Mouse (Mus musculus) stomach, postnatal 0 days (tissue): ENCODE measurements at regions not wholly inside any gene's neighbourhood (a gene's known extent, or its start where the extent isn't known, plus 50 kb on each side); places are given as distances from the start of the nearest gene placed in this dataset.

ENCODE experiments used
- ATAC-seq: fragments of 200-750 bp; cut with Nextera tagmentation; 2 replicates; pipeline ENCODE4 v1.8.0; 2017; ENCODE audit not compliant: low FRiP score, low TSS enrichment
- DNase-seq: peaks from one replicate; pipeline ENCODE4 v3.0.0-alpha.2; 2016; ENCODE audit warnings: low spot score
- H3K27ac ChIP-seq: fragments of 300-500 bp; sonication (generic); replicated peaks from 2 replicates; pipeline ENCODE4 v1.5.1; 2014; ENCODE audit warnings: mild to moderate bottlenecking, control low read depth
- H3K27me3 ChIP-seq: fragments of 300-500 bp; sonication (generic); 2 replicates; pipeline ENCODE4 v1.6.1; 2014; ENCODE audit warnings: low read length; ENCODE audit not compliant: control insufficient read depth, insufficient read depth
- H3K36me3 ChIP-seq: fragments of 300-500 bp; sonication (generic); 2 replicates; pipeline ENCODE4 v1.6.1; 2014; ENCODE audit warnings: low read length, mixed read lengths; ENCODE audit not compliant: control insufficient read depth, insufficient read depth
- H3K4me1 ChIP-seq: fragments of 300-500 bp; sonication (generic); replicated peaks from 2 replicates; pipeline ENCODE4 v1.6.1; 2014; ENCODE audit warnings: antibody characterized with exemption; ENCODE audit not compliant: control insufficient read depth, insufficient read depth
- H3K4me2 ChIP-seq: fragments of 300-500 bp; sonication (generic); replicated peaks from 2 replicates; pipeline ENCODE4 v1.6.1; 2014; ENCODE audit warnings: low read depth, mild to moderate bottlenecking, control low read depth, moderate library complexity
- H3K4me3 ChIP-seq: fragments of 300-500 bp; sonication (generic); 2 replicates; pipeline ENCODE4 v1.5.1; 2014; ENCODE audit warnings: low read depth, low read length, control low read depth
- H3K9ac ChIP-seq: fragments of 300-500 bp; sonication (generic); 2 replicates; pipeline ENCODE4 v1.6.1; 2014; ENCODE audit warnings: mild to moderate bottlenecking, low read length, control low read depth, mixed read lengths
- H3K9me3 ChIP-seq: fragments of 300-500 bp; sonication (generic); 2 replicates; pipeline ENCODE4 v1.6.1; 2016; ENCODE audit warnings: low read length; ENCODE audit not compliant: control insufficient read depth
- CTCF ChIP-seq: IDR thresholded peaks from 2 replicates; pipeline ENCODE4 v1.5.1; 2016; ENCODE audit warnings: antibody characterized with exemption, low read depth, mild to moderate bottlenecking, moderate library complexity
- EP300 ChIP-seq: optimal IDR thresholded peaks from 2 replicates; pipeline ENCODE3; 2016; ENCODE audit warnings: antibody characterized with exemption
- WGBS: fragments of 180-500 bp; shearing (Covaris S2); extraction: QIAGEN DNeasy Blood & Tissue Kit; methylation state at CpG from one replicate; pipeline ENCODE4 v1.1.7; 2014; 5-methylcytosine and 5-hydroxymethylcytosine counted together

- Histone ChIP-seq H3K27ac (no peak overlapping the region), H3K9ac (no peak overlapping the region), H3K4me2 (no peak overlapping the region), H3K9me3 (no peaks in the 10 kb centered on the region), H3K4me3 (no peak overlapping the region), H3K4me1 (no peaks in the 10 kb centered on the region), H3K27me3 (no peaks in the 10 kb centered on the region), H3K36me3 (no peaks in the 10 kb centered on the region)
- ATAC-seq (no peak), DNase-seq (no peak)
- 45% methylated on average over 8 of the region's 8 CpGs for WGBS
- TF ChIP-seq EP300 = no peak
These were observed 103.4 kb downstream of the Mreg start for GRCm38 (mm10) chr1:72108678-72109077.

DNA sequence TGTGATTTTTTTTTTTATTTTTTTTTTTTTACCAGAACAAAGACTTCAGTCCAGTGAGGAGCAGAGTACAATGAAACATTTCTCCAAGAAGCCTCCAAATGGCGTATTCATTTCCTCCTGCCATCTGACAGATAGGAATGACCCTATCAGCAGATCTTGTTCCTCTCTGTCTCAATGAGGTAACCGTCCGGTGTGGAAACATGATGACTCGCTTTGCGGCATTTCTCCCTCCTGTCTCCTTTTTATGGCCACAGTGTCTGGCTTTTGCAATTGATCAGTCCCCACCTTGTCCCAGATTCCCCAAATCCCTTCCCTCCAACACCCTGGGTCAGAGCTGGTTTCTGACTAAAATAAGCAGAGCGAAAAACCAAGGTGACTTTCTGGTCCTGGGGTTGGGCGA, 105.0 kb downstream of the Mreg start:
- no peak for DNase-seq
- Histone ChIP-seq H3K9me3 (no peaks in the 10 kb centered on the region), H3K4me1 (no peaks in the 10 kb centered on the region), H3K27ac (no peak overlapping the region), H3K27me3 (no peaks in the 10 kb centered on the region), H3K4me3 (no peak overlapping the region), H3K36me3 (no peaks in the 10 kb centered on the region), H3K4me2 (no peak overlapping the region), H3K9ac (no peak overlapping the region)
- 86% methylated on average over 7 of the region's 7 CpGs for WGBS
- ATAC-seq = no peak
- TF ChIP-seq CTCF (no peak), EP300 (no peak)

DNA sequence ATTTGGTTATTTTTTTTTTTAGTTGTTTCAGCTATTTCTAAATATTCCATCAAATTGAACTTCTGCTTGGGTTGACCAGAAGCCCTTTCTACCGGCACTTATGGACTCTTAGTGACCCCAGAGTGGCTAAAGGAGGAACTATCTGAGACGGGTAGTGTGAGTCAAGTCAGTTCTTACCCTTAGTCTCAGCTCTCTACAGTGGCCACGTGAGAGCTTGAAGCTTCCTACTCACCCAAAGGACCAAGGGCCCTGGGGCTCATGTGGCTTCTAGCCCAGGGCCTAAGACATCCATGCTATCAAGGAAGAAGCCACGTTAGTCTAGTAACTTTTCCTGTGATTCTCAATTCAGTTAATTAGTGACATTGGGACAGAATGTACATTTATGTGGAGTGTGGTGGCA, 105.5 kb downstream of the Mreg start:
- H3K4me3 ChIP-seq = no peak overlapping the region
- ATAC-seq = no peak
- H3K27me3 ChIP-seq = no peaks in the 10 kb centered on the region
- no peak overlapping the region for H3K27ac ChIP-seq
- 86% methylated on average over 4 of the region's 4 CpGs for WGBS
- no peaks in the 10 kb centered on the region for H3K4me1 ChIP-seq
- H3K36me3 ChIP-seq = no peaks in the 10 kb centered on the region
- H3K4me2 ChIP-seq = no peak overlapping the region
- no peak for DNase-seq
- H3K9ac ChIP-seq = no peak overlapping the region
- TF ChIP-seq EP300 = no peak
- TF ChIP-seq CTCF = no peak
- no peaks in the 10 kb centered on the region for H3K9me3 ChIP-seq

DNA sequence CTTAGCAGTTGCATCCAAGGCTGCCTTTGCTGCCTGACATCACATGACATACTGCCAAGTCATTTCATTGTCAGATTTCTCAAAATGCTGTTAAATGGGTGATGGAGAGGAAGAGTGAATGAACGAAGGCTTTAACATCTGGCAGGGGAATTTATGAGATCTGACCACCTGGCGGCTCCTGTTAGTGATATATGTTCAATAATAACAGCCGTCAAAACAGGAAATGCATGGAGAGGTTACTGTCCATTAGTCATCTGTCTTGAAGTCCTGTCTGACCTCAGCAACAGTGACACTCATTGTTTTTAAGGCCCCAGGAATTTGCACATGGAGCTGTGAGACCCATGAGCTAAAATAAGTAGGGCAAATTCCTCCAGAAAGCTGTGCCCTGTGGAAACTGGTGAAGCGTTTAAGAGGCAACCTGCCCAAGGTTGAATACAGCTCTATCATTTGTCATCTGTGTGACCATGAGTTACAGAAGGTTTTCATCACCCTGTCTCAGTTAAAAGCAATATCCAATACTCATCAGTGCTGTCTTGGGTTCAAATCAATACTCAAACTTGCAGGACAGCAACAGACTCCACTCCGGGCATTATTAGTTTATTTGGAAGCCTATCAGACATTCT, 106.6 kb downstream of the Mreg start:
- no peak for TF ChIP-seq CTCF
- no peak for TF ChIP-seq EP300
- H3K36me3 ChIP-seq = no peaks in the 10 kb centered on the region
- no peak overlapping the region for H3K4me2 ChIP-seq
- no peaks in the 10 kb centered on the region for H3K9me3 ChIP-seq
- no peak overlapping the region for H3K4me3 ChIP-seq
- DNase-seq = no peak
- no peak for ATAC-seq
- no peak overlapping the region for H3K27ac ChIP-seq
- no peak overlapping the region for H3K9ac ChIP-seq
- 66% methylated on average over 5 of the region's 5 CpGs for WGBS
- no peaks in the 10 kb centered on the region for H3K27me3 ChIP-seq
- H3K4me1 ChIP-seq = no peaks in the 10 kb centered on the region

- no peak for ATAC-seq
- WGBS = 59% methylated on average over 6 of the region's 6 CpGs
- DNase-seq = no peak
These were observed 108.1 kb downstream of the Mreg start for GRCm38 (mm10) chr1:72103962-72104361.

GRCm38 (mm10) chr1:72103387-72103786, 108.7 kb downstream of the Mreg start:
- DNase-seq (no peak), ATAC-seq (no peak)
- Histone ChIP-seq H3K36me3 (no peaks in the 10 kb centered on the region), H3K27me3 (no peaks in the 10 kb centered on the region), H3K9ac (no peak overlapping the region), H3K4me1 (no peaks in the 10 kb centered on the region), H3K9me3 (no peaks in the 10 kb centered on the region), H3K4me3 (no peak overlapping the region), H3K27ac (no peak overlapping the region), H3K4me2 (no peak overlapping the region)
- 79% methylated on average over 6 of the region's 6 CpGs for WGBS
- TF ChIP-seq EP300 (no peak), CTCF (no peak)

More at GRCm38 (mm10) chr1:72103962-72104361, 108.1 kb downstream of the Mreg start:
- H3K27me3 ChIP-seq = no peaks in the 10 kb centered on the region
- H3K4me3 ChIP-seq = no peak overlapping the region
- no peaks in the 10 kb centered on the region for H3K36me3 ChIP-seq
- no peak overlapping the region for H3K27ac ChIP-seq
- TF ChIP-seq CTCF (no peak), EP300 (no peak)
- H3K4me2 ChIP-seq = no peak overlapping the region
- H3K9ac ChIP-seq = no peak overlapping the region
- no peaks in the 10 kb centered on the region for H3K9me3 ChIP-seq
- H3K4me1 ChIP-seq = no peaks in the 10 kb centered on the region
